Mouse (Mus musculus) large intestine, adult 2 months (tissue): ENCODE measurements around the gene Vps8. TPM values are rescaled to one million over a fixed set of nuclear protein-coding genes. Genes with fewer than 3 reads are reported as not detected.

Source experiments
- DNase-seq: peaks from one replicate; pipeline ENCODE4 v3.0.0-alpha.2; 2012; ENCODE audit warnings: low read depth, low spot score
- WGBS: fragments of 180-500 bp; shearing (Covaris S2); methylation state at CpG from one replicate; pipeline ENCODE4 v1.1.7; 2018; 5-methylcytosine and 5-hydroxymethylcytosine counted together
- polyA plus RNA-seq: library from polyadenylated mRNA; depleted of rRNA; stranded (reverse); fragments of >200 nt; gene quantifications from 2 replicates; pipeline ENCODE4 v1.2.3, GENCODE M21; 2012; rRNA removed

The Vps8 gene
- 7.1 and 7.7 TPM in 2 replicates for polyA plus RNA-seq

- under 1% methylated on average over 71 of the region's 71 CpGs for WGBS
These were observed at the start of gene Vps8 for GRCm38 (mm10) chr16:21422645-21423545. Vps8 (plus strand) TSS chr16:21423118.

GRCm38 (mm10) chr16:21373316-21373960, 49.5 kb upstream of the Vps8 start:
- no peak for DNase-seq
- 86% methylated on average over 7 of the region's 7 CpGs for WGBS

More at GRCm38 (mm10) chr16:21422645-21423545, at the start of gene Vps8:
- DNase-seq: peak; percentile 87

GRCm38 (mm10) chr16:21374067-21374466, 48.9 kb upstream of the Vps8 start:
- no peak for DNase-seq
- 92% methylated on average over 4 of the region's 6 CpGs for WGBS

GRCm38 (mm10) chr16:21375147-21375546, 47.8 kb upstream of the Vps8 start:
- 85% methylated on average over 8 of the region's 8 CpGs for WGBS
- no peak for DNase-seq

GRCm38 (mm10) chr16:21376316-21376715, 46.6 kb upstream of the Vps8 start:
- no peak for DNase-seq
- 74% methylated on average over 8 of the region's 8 CpGs for WGBS

- WGBS: 64% methylated on average over 7 of the region's 7 CpGs
- DNase-seq: no peak
These were observed 45.8 kb upstream of the Vps8 start for GRCm38 (mm10) chr16:21376949-21377604.

GRCm38 (mm10) chr16:21377605-21377968, 45.3 kb upstream of the Vps8 start:
- DNase-seq: no peak
- 69% methylated on average over 4 of the region's 4 CpGs for WGBS

- no peak for DNase-seq
- WGBS: 28% methylated on average over 1 of the region's 1 CpGs
These were observed 41.4 kb upstream of the Vps8 start for GRCm38 (mm10) chr16:21381469-21381868.

- no peak for DNase-seq
- 60% methylated on average over 11 of the region's 11 CpGs for WGBS
These were observed 40.6 kb upstream of the Vps8 start for GRCm38 (mm10) chr16:21382152-21382911.

- WGBS: 74% methylated on average over 14 of the region's 14 CpGs
- no peak for DNase-seq
These were observed 36.7 kb upstream of the Vps8 start for GRCm38 (mm10) chr16:21385926-21386881.

- 21% methylated on average over 3 of the region's 3 CpGs for WGBS
- DNase-seq: no peak
These were observed 33.6 kb upstream of the Vps8 start for GRCm38 (mm10) chr16:21389316-21389715.

- DNase-seq: no peak
- 94% methylated on average over 5 of the region's 5 CpGs for WGBS
These were observed 32.2 kb upstream of the Vps8 start for GRCm38 (mm10) chr16:21390744-21391143.

- DNase-seq: no peak
- WGBS: 74% methylated on average over 6 of the region's 6 CpGs
These were observed 30.8 kb upstream of the Vps8 start for GRCm38 (mm10) chr16:21392099-21392498.

- 43% methylated on average over 9 of the region's 9 CpGs for WGBS
- DNase-seq: peak; percentile 57
These were observed 30.3 kb upstream of the Vps8 start for GRCm38 (mm10) chr16:21392517-21393112.

- no peak for DNase-seq
- 86% methylated on average over 7 of the region's 7 CpGs for WGBS
These were observed 27.4 kb upstream of the Vps8 start for GRCm38 (mm10) chr16:21395546-21395945.

- DNase-seq: no peak
- 69% methylated on average over 5 of the region's 5 CpGs for WGBS
These were observed 25.2 kb upstream of the Vps8 start for GRCm38 (mm10) chr16:21397681-21398080.

- DNase-seq: no peak
- WGBS: 67% methylated on average over 8 of the region's 8 CpGs
These were observed 24.4 kb upstream of the Vps8 start for GRCm38 (mm10) chr16:21398345-21399051.

- DNase-seq: no peak
- 85% methylated on average over 4 of the region's 4 CpGs for WGBS
These were observed 23.0 kb upstream of the Vps8 start for GRCm38 (mm10) chr16:21399942-21400341.
